Comparison of ENCODE assay signal across 25 mouse cellular contexts in the genomic region with DNA sequence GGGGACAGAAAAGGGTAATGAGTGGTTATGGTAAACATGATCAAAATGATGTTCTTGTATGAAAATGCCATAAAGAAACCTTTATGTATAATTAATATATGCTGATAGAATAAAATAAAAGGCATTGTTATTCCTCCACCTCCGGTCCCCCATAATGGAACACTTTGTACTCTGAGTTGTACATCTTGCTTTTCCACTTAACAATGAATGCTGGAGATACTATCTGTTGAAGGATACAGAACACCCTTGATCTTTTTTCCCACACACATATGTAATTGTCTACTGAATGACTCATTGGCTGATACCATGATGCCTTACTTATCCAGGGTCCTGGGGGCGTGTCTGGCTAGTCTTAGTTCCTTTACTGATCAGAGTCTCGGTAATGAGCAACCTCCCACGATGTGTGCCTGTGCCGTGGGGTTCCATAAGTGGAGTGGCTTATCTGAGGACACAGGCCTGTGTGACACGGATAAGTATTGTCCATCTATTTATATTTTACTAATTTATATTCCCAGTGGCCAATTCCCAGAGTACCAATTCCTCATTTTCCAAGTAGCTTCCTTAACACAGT. TPM values are rescaled to one million over a fixed set of nuclear protein-coding genes. Genes with fewer than 3 reads are reported as not detected.
DNase-seq lines count a peak whose midpoint lies in the region; ATAC-seq and TF ChIP-seq lines count a peak whose summit lies in the region.
"Had no signal": no experiment of that assay in that cellular context is flagged by ENCODE, and none has a peak within 500 bp of the region (broad histone marks: within the 10 kb centered on the region; RNA-seq: fewer than 3 reads in every experiment).

No protein-coding gene starts in this region.

- H3K36me3 ChIP-seq in heart, adult 2 months (ENCODE audit: control insufficient read depth, insufficient read depth, low read length), result peaks cover 30% of the 10 kb centered on the region
- H3K36me3 ChIP-seq in liver, postnatal 0 days (replicated peaks; ENCODE audit: insufficient read depth, low read length), result peaks cover 81% of the 10 kb centered on the region
- H3K36me3 ChIP-seq in liver, embryonic 12.5 days, result peaks cover 100% of the 10 kb centered on the region
- peaks cover 65% of the 10 kb centered on the region for H3K36me3 ChIP-seq in midbrain, embryonic 13.5 days
- no peaks in the 10 kb centered on the region for H3K36me3 ChIP-seq in midbrain, postnatal 0 days (ENCODE audit: insufficient read depth, low read length)

- no peak for TF ChIP-seq CTCF in heart, adult 2 months (IDR thresholded peaks at IDR 0.05)
- TF ChIP-seq CTCF in liver, postnatal 0 days (IDR thresholded peaks at IDR 0.05; ENCODE audit: low read depth), result no peak
- TF ChIP-seq CTCF in midbrain, postnatal 0 days (IDR thresholded peaks at IDR 0.05), result no peak

- 25% methylated on average over 6 of the region's 6 CpGs for WGBS in heart, adult 2 months
- WGBS in liver, postnatal 0 days (ENCODE audit: insufficient replicate concordance), result 79% methylated on average over 6 of the region's 6 CpGs
- 57% methylated on average over 6 of the region's 6 CpGs for WGBS in liver, embryonic 12.5 days (ENCODE audit: insufficient replicate concordance)
- 88% methylated on average over 6 of the region's 6 CpGs for WGBS in midbrain, embryonic 13.5 days
- 79% methylated on average over 6 of the region's 6 CpGs for WGBS in midbrain, postnatal 0 days

- peak overlapping the region; percentile 34; the same call in 1 of the 2 replicates for H3K27ac ChIP-seq in heart, adult 2 months
- no peak overlapping the region for H3K27ac ChIP-seq in liver, postnatal 0 days (ENCODE audit: low read depth)
- no peak overlapping the region for H3K27ac ChIP-seq in liver, embryonic 12.5 days
- H3K27ac ChIP-seq in midbrain, embryonic 13.5 days, result no peak overlapping the region
- no peak overlapping the region for H3K27ac ChIP-seq in midbrain, postnatal 0 days (ENCODE audit: low read depth, low read length)
- H3K27ac ChIP-seq: embryonic facial prominence, embryonic 13.5 days; forebrain, embryonic 12.5 days; hindbrain, embryonic 10.5 days; hindbrain, embryonic 14.5 days had no signal

- intact Hi-C loops in heart, adult 2 months (cut with DNase I), result no loop called here
- intact Hi-C loops in heart, postnatal 14 days (cut with DNase I), result no loop called here

- no peak for TF ChIP-seq EP300 in heart, adult 2 months (IDR thresholded peaks at IDR 0.05; ENCODE audit: insufficient read depth, low read depth, low read length)
- TF ChIP-seq EP300 in liver, postnatal 0 days (IDR thresholded peaks at IDR 0.05; ENCODE audit: low read depth), result peak; percentile 36; the same call in 1 of the 2 replicates

- no peak for TF ChIP-seq POLR2A in heart, adult 2 months (IDR thresholded peaks at IDR 0.05; ENCODE audit: insufficient read depth, low read depth, low read length)

- ATAC-seq in liver, postnatal 0 days, result no peak
- no peak for ATAC-seq in liver, embryonic 12.5 days
- ATAC-seq in midbrain, embryonic 13.5 days, result peak; percentile 45; the same call in 1 of the 2 replicates
- no peak for ATAC-seq in midbrain, postnatal 0 days (ENCODE audit: low FRiP score)
- ATAC-seq: activated CD4-positive, CD25-positive, alpha-beta regulatory T cell, adult 4 months; CD4-positive, CD25-positive, alpha-beta regulatory T cell, adult 4 months; forebrain, embryonic 16.5 days; Patski had no signal

- no peaks in the 10 kb centered on the region for H3K9me3 ChIP-seq in liver, postnatal 0 days (ENCODE audit: low read length)
- H3K9me3 ChIP-seq in liver, embryonic 12.5 days (replicated peaks), result no peaks in the 10 kb centered on the region
- H3K9me3 ChIP-seq in midbrain, embryonic 13.5 days, result no peaks in the 10 kb centered on the region
- no peaks in the 10 kb centered on the region for H3K9me3 ChIP-seq in midbrain, postnatal 0 days (ENCODE audit: low read length)
- H3K9me3 ChIP-seq: embryonic facial prominence, embryonic 13.5 days; forebrain, embryonic 12.5 days; G1E; heart, embryonic 12.5 days; hindbrain, embryonic 10.5 days had no signal

- no peak overlapping the region for H3K4me2 ChIP-seq in liver, postnatal 0 days (ENCODE audit: low read depth, low read length)
- no peak overlapping the region for H3K4me2 ChIP-seq in liver, embryonic 12.5 days
- H3K4me2 ChIP-seq in midbrain, embryonic 13.5 days (replicated peaks), result no peak overlapping the region
- H3K4me2 ChIP-seq in midbrain, postnatal 0 days (ENCODE audit: low read depth, low read length, poor library complexity, severe bottlenecking), result no peak overlapping the region
- H3K4me2 ChIP-seq: embryonic facial prominence, embryonic 13.5 days; forebrain, embryonic 12.5 days; heart, embryonic 12.5 days; hindbrain, embryonic 14.5 days had no signal

- H3K79me2 ChIP-seq in heart, adult 2 months (replicated peaks; ENCODE audit: control insufficient read depth, insufficient read depth, low read length), result 0 out of 2 replicates have a peak, but pooled peaks cover 1% of the 10 kb centered on the region

- H3K27me3 ChIP-seq in heart, adult 2 months (ENCODE audit: control insufficient read depth, insufficient read depth, low read length), result no peaks in the 10 kb centered on the region
- no peaks in the 10 kb centered on the region for H3K27me3 ChIP-seq in liver, postnatal 0 days (ENCODE audit: insufficient read depth, low read length)
- H3K27me3 ChIP-seq in liver, embryonic 12.5 days (replicated peaks), result no peaks in the 10 kb centered on the region
- H3K27me3 ChIP-seq in midbrain, embryonic 13.5 days, result no peaks in the 10 kb centered on the region
- no peaks in the 10 kb centered on the region for H3K27me3 ChIP-seq in midbrain, postnatal 0 days (ENCODE audit: insufficient read depth, low read length)
- H3K27me3 ChIP-seq: embryonic facial prominence, embryonic 13.5 days; forebrain, embryonic 12.5 days; heart, embryonic 12.5 days; Patski had no signal

- H3K4me1 ChIP-seq in heart, adult 2 months (ENCODE audit: control insufficient read depth, insufficient read depth, low read length), result peaks cover 9% of the 10 kb centered on the region
- H3K4me1 ChIP-seq in liver, postnatal 0 days (ENCODE audit: insufficient read depth), result peaks cover 3% of the 10 kb centered on the region; the same call in 1 of the 2 replicates
- H3K4me1 ChIP-seq in liver, embryonic 12.5 days, result peaks cover 20% of the 10 kb centered on the region
- H3K4me1 ChIP-seq in midbrain, embryonic 13.5 days (replicated peaks), result no peaks in the 10 kb centered on the region
- no peaks in the 10 kb centered on the region for H3K4me1 ChIP-seq in midbrain, postnatal 0 days (ENCODE audit: insufficient read depth, low read length)
- H3K4me1 ChIP-seq: embryonic facial prominence, embryonic 13.5 days; forebrain, embryonic 12.5 days; hindbrain, embryonic 10.5 days had no signal

- H3K4me3 ChIP-seq in heart, adult 2 months, result no peak overlapping the region
- no peak overlapping the region for H3K4me3 ChIP-seq in liver, postnatal 0 days (ENCODE audit: low read depth, low read length)
- H3K4me3 ChIP-seq in liver, embryonic 12.5 days, result no peak overlapping the region
- H3K4me3 ChIP-seq in midbrain, embryonic 13.5 days (replicated peaks), result no peak overlapping the region
- H3K4me3 ChIP-seq in midbrain, postnatal 0 days (ENCODE audit: low read depth, low read length), result no peak overlapping the region
- H3K4me3 ChIP-seq: embryonic facial prominence, embryonic 13.5 days; forebrain, embryonic 12.5 days; heart, embryonic 12.5 days; hindbrain, embryonic 10.5 days had no signal

- no peak overlapping the region for H3K9ac ChIP-seq in heart, adult 2 months (ENCODE audit: low read depth, low read length)
- no peak overlapping the region for H3K9ac ChIP-seq in liver, postnatal 0 days (replicated peaks)
- no peak overlapping the region for H3K9ac ChIP-seq in liver, embryonic 12.5 days
- H3K9ac ChIP-seq in midbrain, embryonic 13.5 days (replicated peaks), result no peak overlapping the region
- H3K9ac ChIP-seq in midbrain, postnatal 0 days (replicated peaks; ENCODE audit: low read length, poor library complexity, severe bottlenecking), result no peak overlapping the region
- H3K9ac ChIP-seq: embryonic facial prominence, embryonic 13.5 days; forebrain, embryonic 12.5 days; heart, embryonic 12.5 days; hindbrain, embryonic 14.5 days had no signal

- DNase-seq in heart, adult 2 months, result no peak
- DNase-seq in heart, postnatal 14 days, result no peak
- no peak for DNase-seq in liver, postnatal 0 days
- DNase-seq in midbrain, postnatal 0 days (ENCODE audit: low spot score), result no peak
- DNase-seq in brain, adult 2 months (ENCODE audit: low read depth, low spot score), result peak; percentile 35
- no peak for DNase-seq in thymus, postnatal 25 days
- DNase-seq: adrenal gland, postnatal 14 days; B cell, adult 2 months; cerebellum, adult 18-20 months; cerebellum, adult 9-11 months; cerebellum, postnatal 36 days; gastrocnemius, postnatal 10 days; heart, adult 18-20 months had no signal

RNA-seq across cellular contexts. Expression of gene Marf1, which starts 17.1 kb away (rescaled TPM):
- total RNA-seq in heart, adult 2 months (2021), result 10 to 100 TPM; 32.4 to 36.1 TPM
- 8.3 and 19.2 TPM in 2 replicates for polyA plus RNA-seq in heart, adult 2 months (2012; rRNA removed)
- total RNA-seq in heart, postnatal 14 days (2021), result 10 to 100 TPM; 28.9 to 29.5 TPM
- 6.1 TPM in 2 replicates for polyA plus RNA-seq in liver, postnatal 0 days (2015; fragmentation: Nextera tagmentation; extraction: Ambion mirVana)
- polyA plus RNA-seq in liver, embryonic 12.5 days (2016; fragmentation: Nextera tagmentation; extraction: Ambion mirVana), result 6.4 and 6.6 TPM in 2 replicates
- 18.3 and 18.9 TPM in 2 replicates for polyA plus RNA-seq in midbrain, embryonic 13.5 days (2015; fragmentation: Nextera tagmentation; extraction: Ambion mirVana)
- 24.0 and 29.7 TPM in 2 replicates for total RNA-seq in midbrain, postnatal 0 days (2014; rRNA removed)
- 8.7 and 9.4 TPM in 2 replicates for polyA plus RNA-seq in midbrain, postnatal 0 days (2015; fragmentation: Nextera tagmentation; extraction: Ambion mirVana)

RNA-seq across cellular contexts. Expression of gene Nde1, which starts 17.2 kb away (rescaled TPM):
- total RNA-seq in heart, adult 2 months (2021), result 10 to 100 TPM; 30.0 to 31.9 TPM
- 28.2 and 39.7 TPM in 2 replicates for polyA plus RNA-seq in heart, adult 2 months (2012; rRNA removed)
- total RNA-seq in heart, postnatal 14 days (2021), result 10 to 100 TPM; 31.6 to 32.1 TPM
- polyA plus RNA-seq in liver, postnatal 0 days (2015; fragmentation: Nextera tagmentation; extraction: Ambion mirVana), result 24.9 and 28.1 TPM in 2 replicates
- polyA plus RNA-seq in liver, embryonic 12.5 days (2016; fragmentation: Nextera tagmentation; extraction: Ambion mirVana), result 70.0 and 70.2 TPM in 2 replicates
- polyA plus RNA-seq in midbrain, embryonic 13.5 days (2015; fragmentation: Nextera tagmentation; extraction: Ambion mirVana), result 62.8 and 63.2 TPM in 2 replicates
- total RNA-seq in midbrain, postnatal 0 days (2014; rRNA removed), result 10.5 and 14.6 TPM in 2 replicates
- 10.7 and 12.0 TPM in 2 replicates for polyA plus RNA-seq in midbrain, postnatal 0 days (2015; fragmentation: Nextera tagmentation; extraction: Ambion mirVana)
